In the genomic region with DNA sequence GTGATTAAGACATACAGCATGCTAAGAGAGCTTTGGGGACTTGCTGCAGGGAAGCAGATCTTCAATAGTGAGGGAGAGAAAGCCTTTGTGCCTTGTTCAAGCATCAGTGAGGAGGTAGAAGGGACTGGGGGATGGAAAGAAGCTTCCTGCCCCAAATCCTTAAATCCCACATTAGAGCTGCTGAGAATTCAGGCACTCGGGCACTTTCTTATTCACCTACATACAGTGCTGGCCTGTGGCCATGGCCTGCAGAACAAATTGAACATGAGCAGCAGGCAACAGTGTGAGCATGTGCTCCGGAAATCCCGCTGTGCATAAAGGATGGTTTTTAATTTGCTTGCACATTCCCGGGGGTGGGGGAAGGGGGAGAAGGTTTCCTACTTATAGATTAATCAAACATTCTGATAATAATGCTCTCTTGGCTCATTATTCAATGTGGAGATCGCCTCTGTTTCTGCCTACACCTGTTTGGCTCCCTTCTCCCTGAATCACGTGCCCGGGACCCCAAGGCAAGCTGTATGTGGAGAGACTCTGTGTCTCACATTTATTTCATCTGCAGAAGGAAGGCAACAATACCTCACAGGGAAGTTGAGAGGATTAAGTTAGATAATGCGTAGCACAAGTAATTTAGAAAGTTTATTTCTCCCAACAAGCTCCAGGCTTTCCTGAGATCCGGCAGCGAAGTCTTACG, we compare ENCODE assay signal across 15 mouse cellular contexts.
A peak's percentile ranks its signal among the peaks of the same experiment; 100 is the strongest.
DNase-seq lines count a peak whose midpoint lies in the region; ATAC-seq lines count a peak whose summit lies in the region.
"Had no signal": no experiment of that assay in that cellular context is flagged by ENCODE, and none has a peak within 500 bp of the region (broad histone marks: within the 10 kb centered on the region; RNA-seq: fewer than 3 reads in every experiment).

No protein-coding gene starts in this region.

- no peaks in the 10 kb centered on the region for H3K9me3 ChIP-seq in forebrain, embryonic 12.5 days
- no peaks in the 10 kb centered on the region for H3K9me3 ChIP-seq in forebrain, embryonic 15.5 days
- no peaks in the 10 kb centered on the region for H3K9me3 ChIP-seq in midbrain, embryonic 13.5 days
- no peaks in the 10 kb centered on the region for H3K9me3 ChIP-seq in kidney, embryonic 16.5 days (ENCODE audit: low read length)
- H3K9me3 ChIP-seq: kidney, embryonic 15.5 days; limb, embryonic 12.5 days had no signal

- no peaks in the 10 kb centered on the region for H3K27me3 ChIP-seq in forebrain, embryonic 12.5 days
- no peaks in the 10 kb centered on the region for H3K27me3 ChIP-seq in forebrain, embryonic 15.5 days
- no peaks in the 10 kb centered on the region for H3K27me3 ChIP-seq in midbrain, embryonic 13.5 days
- no peaks in the 10 kb centered on the region for H3K27me3 ChIP-seq in kidney, embryonic 16.5 days (ENCODE audit: insufficient read depth, low read length)
- H3K27me3 ChIP-seq: kidney, embryonic 15.5 days; limb, embryonic 12.5 days had no signal

- H3K4me2 ChIP-seq in forebrain, embryonic 12.5 days, result no peak overlapping the region
- H3K4me2 ChIP-seq in forebrain, embryonic 15.5 days (replicated peaks), result no peak overlapping the region
- H3K4me2 ChIP-seq in midbrain, embryonic 13.5 days (replicated peaks), result no peak overlapping the region
- H3K4me2 ChIP-seq in kidney, embryonic 16.5 days (replicated peaks; ENCODE audit: low read depth, low read length), result no peak overlapping the region
- H3K4me2 ChIP-seq: kidney, embryonic 15.5 days; limb, embryonic 12.5 days had no signal

- DNase-seq in cerebellum, postnatal 36 days, result peak; percentile 41 to 44
- DNase-seq in lung, postnatal 4 days, result no peak
- DNase-seq in kidney, postnatal 36 days, result no peak
- DNase-seq: adrenal gland, postnatal 14 days; heart, postnatal 4 days; layer of hippocampus, adult 9-11 months; liver, postnatal 0 days; retina, postnatal 1 day had no signal

- H3K9ac ChIP-seq in forebrain, embryonic 12.5 days, result no peak overlapping the region
- no peak overlapping the region for H3K9ac ChIP-seq in forebrain, embryonic 15.5 days (replicated peaks)
- H3K9ac ChIP-seq in midbrain, embryonic 13.5 days (replicated peaks), result no peak overlapping the region
- no peak overlapping the region for H3K9ac ChIP-seq in kidney, embryonic 16.5 days (replicated peaks; ENCODE audit: low read length)
- H3K9ac ChIP-seq: kidney, embryonic 15.5 days; limb, embryonic 12.5 days; liver, postnatal 0 days had no signal

- no peaks in the 10 kb centered on the region for H3K36me3 ChIP-seq in forebrain, embryonic 12.5 days (replicated peaks)
- H3K36me3 ChIP-seq in forebrain, embryonic 15.5 days, result no peaks in the 10 kb centered on the region
- H3K36me3 ChIP-seq in midbrain, embryonic 13.5 days, result no peaks in the 10 kb centered on the region
- no peaks in the 10 kb centered on the region for H3K36me3 ChIP-seq in kidney, embryonic 16.5 days (ENCODE audit: insufficient read depth, low read length)
- H3K36me3 ChIP-seq: kidney, embryonic 15.5 days; limb, embryonic 12.5 days had no signal

- ATAC-seq in forebrain, embryonic 12.5 days (ENCODE audit: low FRiP score), result no peak
- ATAC-seq in forebrain, embryonic 15.5 days (replicated peaks), result no peak
- ATAC-seq in cerebellum, adult (ENCODE audit: insufficient number of reproducible peaks, low FRiP score, low TSS enrichment), result peak; percentile 52; the same call in 1 of the 2 replicates
- ATAC-seq in midbrain, embryonic 13.5 days, result peak; percentile 67
- ATAC-seq in kidney, embryonic 16.5 days (ENCODE audit: low FRiP score, low TSS enrichment), result no peak
- ATAC-seq: liver, postnatal 0 days had no signal

- H3K4me1 ChIP-seq in forebrain, embryonic 12.5 days, result peaks cover 12% of the 10 kb centered on the region
- H3K4me1 ChIP-seq in forebrain, embryonic 15.5 days, result peaks cover 7% of the 10 kb centered on the region; the same call in 1 of the 2 replicates
- peaks cover 28% of the 10 kb centered on the region for H3K4me1 ChIP-seq in midbrain, embryonic 13.5 days (replicated peaks)
- no peaks in the 10 kb centered on the region for H3K4me1 ChIP-seq in kidney, embryonic 16.5 days (ENCODE audit: insufficient read depth, low read length)
- H3K4me1 ChIP-seq: kidney, embryonic 15.5 days had no signal

- 70% methylated on average over 11 of the region's 11 CpGs for WGBS in forebrain, embryonic 12.5 days
- 41% methylated on average over 11 of the region's 11 CpGs for WGBS in forebrain, embryonic 15.5 days
- 53% methylated on average over 11 of the region's 11 CpGs for WGBS in midbrain, embryonic 13.5 days
- 92% methylated on average over 11 of the region's 11 CpGs for WGBS in kidney, embryonic 16.5 days

- H3K4me3 ChIP-seq in forebrain, embryonic 12.5 days (replicated peaks), result no peak overlapping the region
- H3K4me3 ChIP-seq in forebrain, embryonic 15.5 days, result no peak overlapping the region
- H3K4me3 ChIP-seq in midbrain, embryonic 13.5 days (replicated peaks), result no peak overlapping the region
- H3K4me3 ChIP-seq in kidney, embryonic 16.5 days (ENCODE audit: low read length), result no peak overlapping the region
- H3K4me3 ChIP-seq: kidney, embryonic 15.5 days; limb, embryonic 12.5 days had no signal

- H3K27ac ChIP-seq in forebrain, embryonic 12.5 days, result peak overlapping the region; percentile 20; the same call in 1 of the 2 replicates
- H3K27ac ChIP-seq in forebrain, embryonic 15.5 days (replicated peaks), result no peak overlapping the region
- no peak overlapping the region for H3K27ac ChIP-seq in midbrain, embryonic 13.5 days
- H3K27ac ChIP-seq in kidney, embryonic 16.5 days (ENCODE audit: low read length), result no peak overlapping the region
- H3K27ac ChIP-seq: kidney, embryonic 15.5 days; limb, embryonic 12.5 days had no signal

Comparison
In these comparisons a context has a peak if more than half of its experiments do, and no peak if none do; other contexts are left out.
1. ATAC-seq: peak in cerebellum, adult (single experiment) and midbrain, embryonic 13.5 days (single experiment); none in forebrain, embryonic 12.5 days (single experiment), forebrain, embryonic 15.5 days (single experiment) and kidney, embryonic 16.5 days (single experiment).
2. DNase-seq: peak in cerebellum, postnatal 36 days (2 of 2); none in lung, postnatal 4 days (0 of 2) and kidney, postnatal 36 days (0 of 2).